10 mouse cellular contexts compared by ENCODE assay signal in the genomic region with DNA sequence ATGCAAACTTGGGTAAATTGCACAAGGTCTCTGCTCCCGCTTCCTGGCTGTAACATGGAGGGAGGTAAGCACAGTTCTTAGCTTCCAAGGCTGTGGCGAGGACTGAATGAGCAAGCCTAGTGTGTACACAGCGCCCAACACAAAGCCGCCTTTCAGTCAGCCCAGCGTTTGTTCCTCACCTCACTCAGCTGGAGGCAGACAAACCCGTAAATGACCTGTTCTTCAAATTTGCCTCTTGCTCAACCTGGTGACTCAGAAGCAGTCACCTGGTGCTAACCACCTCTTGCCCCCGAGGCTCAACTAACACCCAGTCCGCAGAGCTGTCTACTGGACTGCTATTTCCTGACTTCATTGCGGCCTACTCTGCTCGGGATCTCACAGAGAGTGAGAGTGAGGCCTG. TPM values are rescaled to one million over a fixed set of nuclear protein-coding genes. Genes with fewer than 3 reads are reported as not detected.
A peak's percentile ranks its signal among the peaks of the same experiment; 100 is the strongest.
DNase-seq lines count a peak whose midpoint lies in the region; ATAC-seq lines count a peak whose summit lies in the region.
"Had no signal": no experiment of that assay in that cellular context is flagged by ENCODE, and none has a peak within 500 bp of the region (broad histone marks: within the 10 kb centered on the region; RNA-seq: fewer than 3 reads in every experiment).

No protein-coding gene starts in this region.

- H3K4me3 ChIP-seq in forebrain, embryonic 16.5 days (replicated peaks; ENCODE audit: low read length) = no peak overlapping the region
- H3K4me3 ChIP-seq in liver, embryonic 12.5 days = no peak overlapping the region

- DNase-seq in right cerebral cortex, postnatal 4 days = peak; percentile 7
- DNase-seq in right cerebral cortex, adult 2 months (ENCODE audit: low spot score in 2 of 2) = no peak
- peak; percentile 75 for DNase-seq in yolk sac, embryonic 10.5 days (ENCODE audit: low spot score)
- DNase-seq in gastrocnemius, postnatal 10 days = no peak
- no peak for DNase-seq in cerebellum, postnatal 4 days (ENCODE audit: low spot score in 2 of 2)
- no peak for DNase-seq in heart, adult 9 months (ENCODE audit: low spot score in 2 of 2)
- DNase-seq: heart, postnatal 4 days had no signal

- H3K9ac ChIP-seq in forebrain, embryonic 16.5 days (replicated peaks; ENCODE audit: low read depth, low read length) = no peak overlapping the region
- H3K9ac ChIP-seq in liver, embryonic 12.5 days = no peak overlapping the region

- no peak for ATAC-seq in forebrain, embryonic 16.5 days
- no peak for ATAC-seq in liver, embryonic 12.5 days

- H3K36me3 ChIP-seq in forebrain, embryonic 16.5 days (ENCODE audit: control insufficient read depth, insufficient read depth) = no peaks in the 10 kb centered on the region
- no peaks in the 10 kb centered on the region for H3K36me3 ChIP-seq in liver, embryonic 12.5 days

- no peaks in the 10 kb centered on the region for H3K9me3 ChIP-seq in forebrain, embryonic 16.5 days (ENCODE audit: control insufficient read depth, low read length)
- no peaks in the 10 kb centered on the region for H3K9me3 ChIP-seq in liver, embryonic 12.5 days (replicated peaks)

- 34% methylated on average over 10 of the region's 10 CpGs for WGBS in forebrain, embryonic 16.5 days
- 66% methylated on average over 10 of the region's 10 CpGs for WGBS in liver, embryonic 12.5 days (ENCODE audit: insufficient replicate concordance)

- no peaks in the 10 kb centered on the region for H3K27me3 ChIP-seq in forebrain, embryonic 16.5 days (replicated peaks; ENCODE audit: control insufficient read depth, insufficient read depth, low read length)
- H3K27me3 ChIP-seq in liver, embryonic 12.5 days (replicated peaks) = peaks cover 27% of the 10 kb centered on the region

- peaks cover 27% of the 10 kb centered on the region for H3K4me1 ChIP-seq in forebrain, embryonic 16.5 days (replicated peaks; ENCODE audit: control insufficient read depth, insufficient read depth, low read length)
- peaks cover 80% of the 10 kb centered on the region for H3K4me1 ChIP-seq in liver, embryonic 12.5 days

- H3K4me2 ChIP-seq in forebrain, embryonic 16.5 days (ENCODE audit: low read length) = no peak overlapping the region
- H3K4me2 ChIP-seq in liver, embryonic 12.5 days = no peak overlapping the region

- H3K27ac ChIP-seq in forebrain, embryonic 16.5 days (ENCODE audit: low read length) = peak overlapping the region; percentile 2
- peak overlapping the region; percentile 40; the same call in 1 of the 2 replicates for H3K27ac ChIP-seq in liver, embryonic 12.5 days

RNA-seq across cellular contexts. Expression of a gene that starts 10.1 kb away (rescaled TPM):
- polyA plus RNA-seq in forebrain, embryonic 16.5 days (2015; fragmentation: Nextera tagmentation; extraction: Ambion mirVana) = 42.4 and 47.1 TPM in 2 replicates
- 0.24 and 0.36 TPM in 2 replicates for polyA plus RNA-seq in liver, embryonic 12.5 days (2016; fragmentation: Nextera tagmentation; extraction: Ambion mirVana)
- total RNA-seq in gastrocnemius, postnatal 10 days (2021) = 100 to 1,000 TPM; 695 to 761 TPM

RNA-seq across cellular contexts. Expression of a gene that starts 21.2 kb away (rescaled TPM):
- 2.6 and 4.2 TPM in 2 replicates for polyA plus RNA-seq in forebrain, embryonic 16.5 days (2015; fragmentation: Nextera tagmentation; extraction: Ambion mirVana)
- polyA plus RNA-seq in liver, embryonic 12.5 days (2016; fragmentation: Nextera tagmentation; extraction: Ambion mirVana) = not detected in 2 replicates
- total RNA-seq in gastrocnemius, postnatal 10 days (2021) = under 1 TPM; 0.07 to 0.14 TPM
- total RNA-seq: heart, postnatal 4 days had no signal

RNA-seq across cellular contexts. Expression of a gene that starts 33.1 kb away (rescaled TPM):
- polyA plus RNA-seq in forebrain, embryonic 16.5 days (2015; fragmentation: Nextera tagmentation; extraction: Ambion mirVana) = 2.1 and 2.2 TPM in 2 replicates
- polyA plus RNA-seq in liver, embryonic 12.5 days (2016; fragmentation: Nextera tagmentation; extraction: Ambion mirVana) = 0.02 and 0.07 TPM in 2 replicates
- total RNA-seq in gastrocnemius, postnatal 10 days (2021) = 1 to 10 TPM in 1 of 2 experiments, under 1 TPM in 1; 0.87 to 1.2 TPM

RNA-seq across cellular contexts. Expression of a gene that starts 46.5 kb away (rescaled TPM):
- polyA plus RNA-seq in forebrain, embryonic 16.5 days (2015; fragmentation: Nextera tagmentation; extraction: Ambion mirVana) = 136 and 152 TPM in 2 replicates
- polyA plus RNA-seq in liver, embryonic 12.5 days (2016; fragmentation: Nextera tagmentation; extraction: Ambion mirVana) = 19.0 and 20.5 TPM in 2 replicates
- total RNA-seq in gastrocnemius, postnatal 10 days (2021) = 10 to 100 TPM; 15.4 to 19.1 TPM

RNA-seq across cellular contexts. Expression of a gene that starts 49.7 kb away (rescaled TPM):
- polyA plus RNA-seq in forebrain, embryonic 16.5 days (2015; fragmentation: Nextera tagmentation; extraction: Ambion mirVana) = 0.11 TPM in 1 of 2 replicates, not detected in the other
- not detected in 2 replicates for polyA plus RNA-seq in liver, embryonic 12.5 days (2016; fragmentation: Nextera tagmentation; extraction: Ambion mirVana)
- total RNA-seq in gastrocnemius, postnatal 10 days (2021) = under 1 TPM; 0.61 to 0.66 TPM
- polyA plus RNA-seq: neural tube, embryonic 11.5 days had no signal

Comparison
In these comparisons a context has a peak if more than half of its experiments do, and no peak if none do; other contexts are left out.
1. DNase-seq: peak in right cerebral cortex, postnatal 4 days (single experiment) and yolk sac, embryonic 10.5 days (single experiment); none in right cerebral cortex, adult 2 months (0 of 2), gastrocnemius, postnatal 10 days (single experiment), cerebellum, postnatal 4 days (0 of 2) and heart, adult 9 months (0 of 2).
2. RNA of a gene that starts 10.1 kb away (polyA plus RNA-seq): 42.4 to 47.1 TPM in forebrain, embryonic 16.5 days; 0.24 to 0.36 TPM in liver, embryonic 12.5 days; every median in the first group is over 10 times any median in the second.